Mouse (Mus musculus) kidney, postnatal 4 days (tissue): ENCODE measurements around the gene Polrmt.
"Not testable (repeated sequence)": the region's sequence is repeated elsewhere in the genome, so short reads cannot be mapped to it uniquely, and the experiment has no call there.

ENCODE experiments used
- DNase-seq, 2 experiments: peaks; one replicate each; pipeline ENCODE4 v3.0.0; 2021; ENCODE audit warnings: mixed read lengths in 2 of 2

Polrmt gene

DNA sequence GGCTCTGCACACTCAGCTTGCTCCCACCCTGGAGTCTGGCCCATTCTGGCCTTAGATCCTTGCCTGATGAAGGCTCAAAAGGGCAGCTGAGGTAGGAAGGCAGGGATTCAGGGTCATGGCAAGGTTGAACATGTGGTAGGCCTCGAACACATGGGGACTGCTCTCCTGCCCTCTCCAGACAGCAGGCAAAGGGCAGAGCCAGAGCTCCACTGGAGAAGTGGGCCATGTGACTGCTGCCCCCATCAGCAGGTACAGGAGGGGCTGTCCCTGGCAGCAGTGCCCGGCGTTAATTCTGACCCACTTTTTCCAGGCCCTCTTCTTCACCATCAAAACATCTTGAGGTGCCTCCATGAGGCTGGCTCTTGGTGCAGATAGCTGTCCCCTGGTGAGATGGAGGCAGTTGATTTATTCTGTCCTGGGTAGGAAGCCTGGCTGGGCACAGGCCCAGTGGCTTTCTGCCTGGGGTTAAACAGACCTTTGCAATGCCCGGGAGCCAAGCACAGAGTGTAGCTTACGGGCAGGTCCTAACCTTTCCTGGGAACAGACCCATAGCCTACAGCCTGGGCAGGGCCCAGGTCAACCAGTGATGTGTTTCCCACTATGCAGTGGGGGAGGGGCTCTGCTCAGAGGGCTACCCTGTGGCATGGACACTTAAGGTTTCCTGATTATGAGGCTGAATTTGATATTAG lies 39.8 kb downstream of the Polrmt start:
- DNase-seq: no peak

DNA sequence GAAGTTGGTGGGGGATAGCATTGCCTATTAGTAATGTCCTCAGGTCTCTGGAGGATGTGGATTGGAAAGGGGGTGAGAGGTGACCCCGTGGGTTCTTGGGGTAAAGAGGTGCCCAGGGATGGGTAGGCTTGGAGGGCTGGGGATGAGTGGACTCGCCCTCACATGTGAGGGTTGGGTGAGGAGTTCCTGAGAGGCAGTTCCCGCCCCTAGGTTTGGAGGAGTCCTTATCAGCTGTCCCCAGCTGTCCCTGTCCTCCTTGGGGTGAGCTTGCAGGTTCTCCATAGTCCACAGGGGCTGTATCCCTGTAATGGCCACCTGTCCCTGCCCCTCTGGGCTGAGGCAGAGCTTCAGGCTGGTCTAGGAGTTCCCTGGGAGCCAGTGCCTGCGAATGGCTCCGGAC lies 40.4 kb downstream of the Polrmt start:
- no peak for DNase-seq

DNA sequence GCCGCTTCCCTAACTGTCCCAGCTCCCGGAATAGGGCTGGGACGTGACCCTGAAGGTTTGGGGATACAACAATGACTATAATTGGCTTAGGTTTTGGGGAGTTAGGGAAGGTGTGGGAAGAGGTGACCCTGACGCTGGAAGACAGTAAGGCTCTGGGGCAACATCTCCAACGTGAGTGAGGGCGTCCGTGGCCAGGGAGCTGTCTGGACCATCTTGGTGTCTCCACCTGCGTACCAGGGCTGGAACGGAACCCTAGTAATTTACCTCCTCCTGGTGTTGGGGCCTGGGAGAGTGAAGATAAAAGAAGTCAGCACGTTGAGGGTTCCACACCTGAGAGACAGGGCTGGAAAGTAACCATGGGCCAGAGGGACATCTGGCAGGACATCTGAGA lies 41.4 kb downstream of the Polrmt start:
- DNase-seq: no peak

DNA sequence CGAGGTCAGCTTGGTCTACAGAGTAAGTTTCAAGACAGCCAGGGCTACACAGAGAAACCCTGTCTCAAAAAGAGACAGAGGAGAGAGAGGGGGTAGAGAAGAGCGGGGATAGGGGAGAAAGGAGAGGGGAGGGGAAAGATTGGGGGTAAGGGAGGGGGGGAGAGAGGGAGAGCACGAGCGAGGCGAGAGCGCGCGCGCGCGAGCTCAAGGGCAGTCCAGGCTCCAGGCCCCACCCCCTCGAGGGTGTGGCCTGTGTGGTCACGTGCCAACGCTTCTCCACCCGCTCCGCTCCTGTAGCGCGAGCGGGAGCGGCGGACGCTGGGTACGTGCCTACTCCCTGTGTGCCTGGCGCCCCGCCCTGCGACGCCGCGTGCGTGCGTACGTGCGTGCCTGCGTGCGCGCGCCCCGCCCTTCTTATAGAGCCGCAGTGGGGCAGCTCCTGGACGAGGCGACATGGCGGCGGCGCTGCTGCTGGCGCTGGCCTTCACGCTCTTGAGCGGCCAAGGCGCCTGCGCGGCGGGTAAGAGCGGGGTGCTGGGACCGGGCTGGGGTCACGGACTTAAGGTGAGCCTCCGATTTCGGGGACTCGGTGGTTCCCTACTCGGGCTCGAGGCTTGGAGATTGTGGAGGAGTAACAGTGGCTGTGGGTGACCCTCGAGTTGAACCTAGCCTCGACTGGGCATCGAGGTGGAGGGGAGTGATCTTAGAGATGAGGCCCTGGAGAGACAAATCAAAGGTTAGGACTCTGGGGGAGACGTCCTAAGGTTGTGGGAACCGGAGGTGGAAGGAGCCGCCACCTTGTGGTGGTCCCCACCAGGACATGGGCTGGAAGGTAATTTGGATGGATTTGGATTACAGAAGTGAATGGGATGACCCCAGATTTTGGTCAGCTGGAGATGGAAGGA lies 42.1 kb downstream of the Polrmt start, which contains the start of gene Bsg:
TSS of gene Bsg (plus strand) at position 427 of the 905 bp plus-strand sequence.
- peak; percentile 99 to 100 for DNase-seq

DNA sequence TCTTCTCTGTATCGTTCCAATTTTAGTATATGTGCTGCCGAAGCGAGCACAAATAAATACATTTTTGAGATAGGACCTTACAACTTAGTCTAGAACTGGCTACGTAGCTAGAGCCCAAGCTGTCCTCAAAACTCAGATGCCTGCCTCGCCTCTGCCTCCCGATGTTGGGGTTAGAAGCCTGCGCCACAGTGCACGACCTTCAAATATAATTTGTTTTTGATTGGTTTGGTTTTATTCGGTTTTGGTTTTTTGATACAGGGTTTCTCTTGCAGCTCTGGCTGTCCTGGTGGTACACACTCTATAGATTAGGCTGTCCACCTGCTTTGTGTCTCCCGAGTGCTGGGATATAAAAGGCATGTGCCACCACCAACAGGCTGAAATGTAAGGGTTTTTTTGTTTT lies 42.8 kb downstream of the Polrmt start:
- no peak for DNase-seq

DNA sequence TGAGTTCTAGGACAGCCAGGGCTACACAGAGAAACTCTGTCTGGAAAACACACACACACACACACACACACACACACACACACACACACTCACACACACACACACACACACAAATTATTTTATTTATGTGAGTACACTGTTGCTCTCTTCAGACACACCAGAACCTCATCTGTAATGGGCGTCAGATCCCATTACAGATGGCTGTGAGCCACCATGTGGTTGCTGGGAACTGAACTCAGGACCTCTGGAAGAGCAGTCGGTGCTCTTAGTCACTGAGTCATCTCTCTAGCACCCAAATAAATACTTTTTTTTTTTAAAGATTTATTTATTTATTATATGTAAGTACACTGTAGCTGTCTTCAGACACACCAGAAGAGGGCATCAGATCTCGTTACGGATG lies 43.4 kb downstream of the Polrmt start:
- DNase-seq: not testable (repeated sequence)

DNA sequence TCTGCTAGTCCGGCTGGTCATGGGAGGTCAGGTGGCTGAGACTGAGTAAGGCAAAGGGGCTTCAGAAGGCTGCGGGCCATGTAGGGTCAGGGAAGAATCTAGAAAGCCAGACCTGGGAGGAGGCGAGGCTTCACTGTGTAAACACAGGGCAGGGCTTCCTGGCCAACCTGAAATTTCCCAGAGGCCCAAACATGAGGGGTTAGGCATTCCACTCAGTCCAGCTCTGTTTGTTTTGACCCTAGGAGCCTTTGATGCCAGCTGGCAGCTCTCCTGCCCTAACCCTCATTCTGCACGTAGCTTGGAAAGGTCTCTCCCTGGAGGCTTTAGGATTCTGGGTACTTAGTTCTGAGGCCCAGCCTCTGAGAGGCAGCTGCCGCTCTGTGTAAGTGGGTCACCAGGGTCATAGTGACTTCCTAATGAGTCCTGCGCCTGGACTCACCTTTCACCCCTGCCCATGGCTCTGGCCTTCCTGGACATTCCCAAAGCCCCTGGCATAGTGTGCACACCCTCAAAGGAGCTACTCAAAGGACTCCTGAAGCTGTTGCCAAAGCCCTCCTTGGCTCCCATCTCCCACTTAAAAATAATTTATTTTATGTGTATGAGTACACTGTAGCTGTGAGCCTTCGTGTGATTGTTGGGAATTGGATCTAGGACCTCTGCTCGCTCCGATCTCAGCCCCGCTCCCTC lies 44.8 kb downstream of the Polrmt start:
- DNase-seq: peak in 1 of 2 experiments; percentile 43

DNA sequence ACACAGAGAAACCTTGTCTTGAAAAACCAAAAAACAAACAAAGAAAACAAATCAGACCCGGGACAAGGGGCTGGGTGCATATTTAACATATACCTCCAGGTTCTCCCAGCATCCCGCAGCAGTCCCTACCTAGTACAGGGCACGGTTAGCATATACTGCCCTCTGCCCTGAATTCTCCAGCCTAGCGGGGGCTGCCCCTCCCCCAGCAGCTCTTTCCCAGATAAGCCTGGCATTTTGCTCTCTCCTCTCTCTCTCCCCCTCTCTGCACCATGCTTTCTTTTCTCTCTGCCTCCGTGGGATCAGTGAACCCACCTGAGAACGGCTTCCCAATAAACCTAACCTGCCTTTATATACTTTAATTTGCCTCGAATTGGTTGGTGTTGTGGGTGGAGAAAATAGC lies 45.7 kb downstream of the Polrmt start:
- peak in 1 of 2 experiments; percentile 49 for DNase-seq

DNA sequence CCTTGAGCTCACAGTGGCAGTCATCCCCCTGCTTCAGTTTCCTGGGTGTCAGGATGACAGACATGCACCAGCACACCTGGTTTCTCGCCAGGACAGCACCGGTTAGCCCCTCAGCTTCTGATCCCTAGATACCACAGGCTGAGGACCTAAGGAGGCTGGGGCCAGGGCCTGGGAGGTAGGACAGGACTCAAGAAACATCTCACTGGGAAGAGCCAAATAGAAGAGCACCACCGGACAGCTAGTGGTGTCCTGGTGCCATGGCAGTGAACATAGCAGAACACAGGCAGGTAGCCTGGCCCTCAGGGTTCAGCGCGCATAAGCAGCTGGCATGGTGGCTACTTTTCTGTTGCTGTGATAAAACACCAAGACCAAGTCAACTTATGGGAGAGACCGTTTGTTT lies 47.9 kb downstream of the Polrmt start:
- DNase-seq: no peak

DNA sequence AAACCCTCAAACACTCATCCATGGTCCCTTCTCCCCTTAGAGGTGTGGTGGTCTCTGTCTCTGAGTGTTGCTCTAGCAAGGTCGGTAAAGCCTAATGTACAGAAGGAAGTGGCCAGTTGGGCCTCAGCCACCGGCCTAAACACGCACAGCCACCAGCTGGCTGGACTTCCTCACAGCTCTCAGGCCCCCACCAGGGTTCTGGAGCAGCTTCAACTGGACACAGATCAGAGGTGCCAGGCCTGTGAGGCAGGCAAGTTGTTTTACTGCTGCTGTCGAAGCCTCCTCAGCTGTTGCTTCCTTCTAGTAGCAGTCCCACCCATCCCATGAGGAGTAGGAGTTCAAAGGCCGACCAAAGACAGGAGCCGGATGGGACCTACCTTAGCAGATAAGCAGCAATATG lies 48.5 kb downstream of the Polrmt start:
- DNase-seq: no peak

DNA sequence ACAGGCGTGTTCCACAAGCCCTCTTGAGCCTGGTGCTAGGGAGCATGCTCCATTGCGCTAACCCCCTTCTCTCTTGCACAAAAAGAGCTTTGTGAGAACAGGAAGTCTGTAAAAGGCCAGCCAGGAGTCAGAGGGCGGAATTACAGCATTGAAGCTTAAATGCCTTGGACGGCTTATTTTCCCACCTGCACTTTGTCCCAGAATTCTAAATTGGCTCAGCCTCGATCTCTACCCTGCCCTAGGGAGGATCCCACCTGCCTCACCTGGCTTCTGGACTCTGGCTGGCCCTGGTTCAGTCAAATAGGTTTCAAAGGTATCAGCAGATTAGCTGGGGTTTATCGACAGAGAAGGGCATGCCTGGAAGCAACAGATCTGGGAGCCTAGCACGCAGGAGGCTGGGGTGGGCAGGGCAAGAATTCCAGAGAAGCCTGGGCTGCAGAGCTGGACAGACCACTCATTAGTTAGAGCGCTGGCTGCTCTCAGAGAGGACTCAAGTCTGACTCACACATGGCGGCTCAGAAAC lies 50.2 kb downstream of the Polrmt start:
- peak in 1 of 2 experiments; percentile 53 for DNase-seq

DNA sequence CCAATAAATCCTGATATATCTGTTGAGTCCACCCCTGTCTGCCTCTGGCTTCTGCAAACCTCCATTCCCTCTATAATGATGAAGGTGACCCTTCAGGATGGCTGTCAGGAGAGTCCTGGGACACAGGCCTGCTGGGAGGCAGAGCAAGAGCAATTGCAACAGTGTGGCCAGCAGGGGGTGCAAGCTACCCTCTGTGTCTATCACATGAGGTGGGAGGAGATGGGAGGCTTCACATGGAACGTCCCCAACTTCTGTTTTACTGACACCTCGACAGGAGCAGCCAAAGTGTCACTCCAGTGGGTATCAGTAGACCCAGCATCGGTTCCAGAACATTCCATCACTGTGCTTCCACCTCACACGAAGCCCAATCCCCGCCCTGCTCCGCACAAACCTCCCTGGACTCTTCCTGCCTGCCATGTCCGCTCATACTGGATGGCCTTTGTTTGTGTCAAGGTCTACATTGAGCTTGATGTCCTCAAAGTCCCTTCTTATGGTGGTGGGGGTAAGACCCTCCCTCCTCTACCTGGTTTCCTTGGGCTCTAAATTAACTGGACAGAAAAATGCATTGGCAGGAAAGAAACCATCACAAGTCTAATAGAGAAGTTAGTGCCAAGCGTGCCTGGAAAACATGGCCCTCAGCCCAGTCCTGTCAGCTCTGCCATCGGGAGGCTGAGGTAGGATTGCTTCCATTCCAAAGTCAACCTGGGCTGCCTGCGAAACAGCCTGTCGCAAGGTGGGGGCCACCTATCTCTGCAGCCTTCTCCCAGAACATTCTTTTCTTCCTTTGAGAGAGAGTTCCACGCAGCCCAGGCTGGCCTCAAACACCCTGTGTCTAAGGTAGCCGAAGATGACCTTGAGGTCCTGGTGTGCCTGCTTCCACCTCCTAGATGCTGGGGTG lies 50.9 kb downstream of the Polrmt start:
- DNase-seq: peak; percentile 88 to 90

DNA sequence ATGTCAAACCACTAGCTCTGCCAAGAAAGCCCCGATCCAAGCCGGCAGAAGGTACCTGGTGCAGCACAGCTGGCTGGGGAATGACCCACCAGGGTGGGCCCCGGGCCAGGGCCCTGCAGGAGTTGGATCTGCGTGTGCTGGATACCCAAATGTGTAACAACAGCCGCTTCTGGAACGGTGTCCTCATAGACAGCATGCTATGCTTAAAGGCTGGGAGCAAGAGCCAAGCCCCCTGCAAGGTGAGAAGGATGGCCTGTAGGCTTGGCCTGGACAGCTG lies 52.1 kb downstream of the Polrmt start:
- no peak for DNase-seq

DNA sequence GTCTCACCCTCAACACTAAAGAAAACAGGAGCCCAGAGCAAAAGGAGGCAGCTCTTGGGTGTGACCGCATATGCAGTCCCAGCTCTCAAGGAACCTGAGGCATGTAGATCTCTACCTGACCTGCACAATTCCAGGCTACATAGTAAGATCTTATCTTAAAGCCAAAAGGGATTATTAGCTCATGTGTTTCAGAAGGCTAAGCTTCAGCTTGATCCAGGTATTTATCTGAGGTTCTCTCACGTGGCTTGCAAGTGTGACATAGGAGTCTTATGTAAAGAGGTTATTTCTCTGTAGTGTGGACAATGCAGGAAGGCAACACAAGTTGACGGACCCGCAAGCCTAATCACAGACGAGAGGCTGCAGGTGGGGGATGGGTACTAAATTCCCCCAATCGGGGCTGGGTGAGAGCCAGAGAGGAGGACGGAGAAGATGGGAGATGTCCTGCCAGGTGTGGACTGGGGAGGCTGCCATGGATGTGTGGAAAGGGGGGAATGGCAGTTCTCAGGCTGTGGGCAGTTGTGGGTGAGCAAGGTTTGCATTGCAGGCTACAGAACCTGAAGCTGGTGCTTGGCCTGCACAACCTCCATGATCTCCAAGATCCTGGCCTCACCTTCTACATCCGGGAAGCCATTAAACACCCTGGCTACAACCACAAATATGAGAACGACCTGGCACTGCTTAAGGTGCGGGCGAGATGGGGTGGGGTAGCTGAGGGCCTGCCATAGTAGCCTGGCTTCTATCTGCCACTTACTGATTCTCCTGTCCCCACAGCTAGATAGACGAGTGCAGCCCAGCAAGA lies 52.6 kb downstream of the Polrmt start:
- no peak for DNase-seq

DNA sequence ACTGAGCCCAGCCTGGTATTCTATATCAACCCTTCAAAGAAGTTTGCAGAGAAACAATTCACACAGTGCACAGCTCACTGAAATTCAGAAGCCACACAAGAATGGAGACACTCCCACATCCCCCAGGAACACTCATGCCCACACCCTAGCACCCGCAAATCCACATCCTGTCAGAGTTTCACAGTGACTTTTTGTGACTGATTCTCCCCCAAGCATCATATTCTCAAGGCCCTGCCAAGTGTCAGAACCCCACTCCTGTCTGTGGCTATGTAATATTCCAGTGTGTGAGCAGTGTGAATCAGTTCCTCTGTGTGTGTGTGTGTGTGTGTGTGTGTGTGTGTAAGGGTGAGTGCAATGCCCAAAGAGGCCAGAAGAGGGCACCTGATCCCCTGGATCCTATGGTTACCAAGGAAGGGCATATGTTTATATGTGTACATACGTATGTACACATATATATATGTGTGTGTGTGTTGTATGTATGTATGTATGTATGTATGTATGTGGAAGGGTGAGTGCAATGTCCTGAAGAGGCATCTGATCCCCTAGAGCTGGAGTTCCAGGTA lies 54.3 kb downstream of the Polrmt start:
- no peak for DNase-seq

DNA sequence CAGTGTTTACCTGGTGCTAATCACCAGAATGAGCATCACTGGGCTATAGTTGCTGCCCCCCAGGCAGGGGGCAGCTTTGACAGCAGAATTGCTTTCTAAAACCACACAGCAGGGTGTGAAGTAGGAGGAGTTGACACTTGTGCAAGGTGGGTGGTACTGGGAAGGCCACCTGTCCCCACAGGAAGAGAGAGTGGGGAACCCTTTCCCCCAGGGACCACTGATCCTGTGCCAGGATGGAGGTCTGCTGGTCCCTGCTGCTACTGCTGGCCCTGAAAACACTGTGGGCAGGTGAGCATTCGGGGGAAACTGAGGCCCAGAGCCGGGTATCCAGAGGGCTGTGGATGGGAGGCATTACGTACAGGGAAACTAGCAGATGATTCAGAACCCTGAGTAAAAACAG lies 57.2 kb downstream of the Polrmt start:
- no peak for DNase-seq

DNA sequence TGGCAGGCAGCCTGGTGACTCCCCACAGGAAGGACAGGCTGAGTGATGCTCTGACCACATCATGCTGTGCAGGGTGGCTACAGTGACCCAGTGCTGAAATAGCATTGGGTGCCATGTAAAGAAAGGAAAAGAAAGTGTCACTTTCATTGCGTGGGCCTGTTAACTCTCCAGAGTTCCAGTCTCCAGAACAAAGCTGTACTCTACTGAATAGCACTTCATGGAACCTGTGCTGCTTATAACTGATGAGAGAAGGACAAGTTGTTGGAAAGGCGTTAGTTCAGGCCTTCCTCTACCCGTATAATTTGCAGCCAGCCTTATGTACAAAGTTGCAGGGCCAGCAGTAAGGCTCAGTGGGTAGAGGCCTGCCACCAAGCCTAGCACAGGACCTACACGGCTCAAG lies 57.7 kb downstream of the Polrmt start, which contains the start of gene Gzmm:
TSS of gene Gzmm (plus strand) at position 301 of the 400 bp plus-strand sequence.
- no peak for DNase-seq

DNA sequence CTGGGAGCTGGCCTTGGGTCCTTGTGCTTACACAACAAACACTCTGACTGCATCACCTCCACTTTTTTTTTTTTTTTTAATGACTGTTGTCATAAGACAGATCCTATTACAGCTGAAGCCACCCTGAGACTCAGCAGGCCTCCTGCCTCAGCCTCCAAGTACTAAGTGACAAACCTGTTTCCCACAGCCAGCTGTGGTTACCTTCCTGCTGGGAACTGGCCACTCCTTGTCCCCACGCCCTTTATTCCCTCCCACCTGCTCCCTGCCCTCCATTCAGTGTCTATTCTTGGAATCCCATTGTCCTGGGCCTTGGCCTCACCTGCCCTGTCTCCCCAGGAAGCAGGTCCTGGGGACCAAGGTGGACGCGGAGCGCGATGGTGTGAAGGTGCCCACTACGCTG lies 58.9 kb downstream of the Polrmt start:
- no peak for DNase-seq

DNA sequence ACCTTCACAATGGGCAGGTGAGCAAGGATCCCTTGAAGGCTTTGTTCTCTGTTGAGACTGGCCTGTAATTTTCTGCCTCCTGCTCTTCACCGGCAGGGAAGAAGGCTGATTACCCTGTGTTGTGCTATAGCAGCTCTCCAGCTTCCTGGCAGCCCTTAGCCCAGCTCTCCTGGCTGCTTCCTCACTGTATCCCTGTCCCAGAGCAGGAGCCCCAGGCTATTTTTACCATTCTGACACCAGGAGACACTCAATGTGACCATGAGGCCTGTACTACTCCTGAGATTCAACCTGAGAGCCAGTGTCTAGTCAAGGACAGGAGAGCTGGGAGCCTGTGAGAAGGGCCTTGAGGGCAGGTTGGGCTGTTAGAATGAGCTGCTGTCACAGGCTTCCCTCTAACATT lies 59.7 kb downstream of the Polrmt start:
- DNase-seq: no peak

DNA sequence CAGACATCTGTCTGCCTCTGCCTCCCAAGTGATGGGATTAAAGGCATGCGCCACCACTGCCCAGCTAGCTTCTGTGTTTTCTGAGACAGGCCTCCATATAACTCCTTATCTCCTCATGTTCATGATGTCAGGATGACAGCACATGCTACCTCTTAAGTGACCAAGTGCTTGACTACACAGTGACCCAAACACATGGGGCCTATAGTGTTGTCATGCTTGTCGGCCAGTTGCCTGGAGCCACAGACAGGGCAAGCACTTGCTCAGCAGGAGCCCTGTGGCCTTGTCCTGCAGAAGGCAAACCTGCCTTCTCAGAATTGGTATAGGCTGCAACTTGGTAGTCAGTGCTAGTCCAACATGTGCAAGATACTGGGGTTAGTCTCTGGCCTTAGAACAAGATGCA lies 60.2 kb downstream of the Polrmt start:
- DNase-seq: no peak
